Mouse (Mus musculus) embryonic facial prominence, embryonic 15.5 days (tissue): ENCODE results near the gene Fer1l4. TPM values are rescaled to one million over a fixed set of nuclear protein-coding genes. Genes with fewer than 3 reads are reported as not detected.

ENCODE experiments used
- ATAC-seq: fragments of 200-750 bp; cut with Nextera tagmentation; 2 replicates; pipeline ENCODE4 v1.8.0; 2017; ENCODE audit warnings: low read depth, moderate TSS enrichment; ENCODE audit not compliant: insufficient number of reproducible peaks, low FRiP score, low TSS enrichment
- H3K27ac ChIP-seq: fragments of 300-500 bp; sonication (generic); replicated peaks from 2 replicates; pipeline ENCODE4 v1.5.1; 2015; ENCODE audit warnings: mild to moderate bottlenecking, inconsistent platforms
- H3K27me3 ChIP-seq: fragments of 300-500 bp; sonication (generic); 2 replicates; pipeline ENCODE4 v1.6.1; 2015; ENCODE audit warnings: inconsistent platforms
- H3K36me3 ChIP-seq: fragments of 300-500 bp; sonication (generic); 2 replicates; pipeline ENCODE4 v1.6.1; 2015; ENCODE audit warnings: mild to moderate bottlenecking, inconsistent platforms
- H3K4me1 ChIP-seq: fragments of 300-500 bp; sonication (generic); 2 replicates; pipeline ENCODE4 v1.6.1; 2015; ENCODE audit warnings: inconsistent platforms
- H3K4me2 ChIP-seq: fragments of 300-500 bp; sonication (generic); replicated peaks from 2 replicates; pipeline ENCODE4 v1.6.1; 2015; ENCODE audit warnings: mild to moderate bottlenecking, inconsistent platforms
- H3K4me3 ChIP-seq: fragments of 300-500 bp; sonication (generic); replicated peaks from 2 replicates; pipeline ENCODE4 v1.5.1; 2015; ENCODE audit warnings: mild to moderate bottlenecking, inconsistent platforms
- H3K9ac ChIP-seq: fragments of 300-500 bp; sonication (generic); 2 replicates; pipeline ENCODE4 v1.6.1; 2015; ENCODE audit warnings: inconsistent platforms
- H3K9me3 ChIP-seq: fragments of 300-500 bp; sonication (generic); replicated peaks from 2 replicates; pipeline ENCODE4 v1.6.1; 2016; ENCODE audit warnings: inconsistent platforms
- WGBS: fragments of 180-500 bp; shearing (Covaris S2); methylation state at CpG from one replicate; pipeline ENCODE4 v1.1.7; 2015; 5-methylcytosine and 5-hydroxymethylcytosine counted together
- polyA plus RNA-seq: library from polyadenylated mRNA; unstranded; fragments of >200 nt; fragmentation: Nextera tagmentation; extraction: Ambion mirVana; gene quantifications from 2 replicates; pipeline ENCODE4 v1.2.1, GENCODE M21; 2015

The Fer1l4 gene
- polyA plus RNA-seq, result 0.05 TPM in 1 of 2 replicates, not detected in the other

- Histone ChIP-seq H3K9ac (no peak within 1 kb of the TSS), H3K4me1 (no peaks in the 10 kb centered on the region), H3K27ac (no peak within 1 kb of the TSS), H3K4me3 (no peak within 1 kb of the TSS), H3K27me3 (no peaks in the 10 kb centered on the region), H3K9me3 (no peaks in the 10 kb centered on the region), H3K36me3 (no peaks in the 10 kb centered on the region), H3K4me2 (no peak within 1 kb of the TSS)
- no peak for ATAC-seq
- 80% methylated on average over 9 of the region's 9 CpGs for WGBS
Measured at GRCm38 (mm10) chr2:156052816-156053215, at the start of gene Fer1l4. Fer1l4 (minus strand) TSS chr2:156052947.

GRCm38 (mm10) chr2:156091926-156092325 is 39.2 kb upstream of the Fer1l4 start:
- H3K27me3 ChIP-seq, result no peaks in the 10 kb centered on the region
- no peak overlapping the region for H3K27ac ChIP-seq
- 67% methylated on average over 5 of the region's 5 CpGs for WGBS

GRCm38 (mm10) chr2:156089799-156090198 is 37.1 kb upstream of the Fer1l4 start:
- no peak for ATAC-seq
- no peaks in the 10 kb centered on the region for H3K36me3 ChIP-seq

More at GRCm38 (mm10) chr2:156091926-156092325, 39.2 kb upstream of the Fer1l4 start:
- peaks cover 19% of the 10 kb centered on the region for H3K36me3 ChIP-seq
- no peaks in the 10 kb centered on the region for H3K9me3 ChIP-seq
- no peaks in the 10 kb centered on the region for H3K4me1 ChIP-seq
- no peak for ATAC-seq
- H3K4me3 ChIP-seq, result no peak overlapping the region
- H3K4me2 ChIP-seq, result no peak overlapping the region
- H3K9ac ChIP-seq, result no peak overlapping the region

DNA sequence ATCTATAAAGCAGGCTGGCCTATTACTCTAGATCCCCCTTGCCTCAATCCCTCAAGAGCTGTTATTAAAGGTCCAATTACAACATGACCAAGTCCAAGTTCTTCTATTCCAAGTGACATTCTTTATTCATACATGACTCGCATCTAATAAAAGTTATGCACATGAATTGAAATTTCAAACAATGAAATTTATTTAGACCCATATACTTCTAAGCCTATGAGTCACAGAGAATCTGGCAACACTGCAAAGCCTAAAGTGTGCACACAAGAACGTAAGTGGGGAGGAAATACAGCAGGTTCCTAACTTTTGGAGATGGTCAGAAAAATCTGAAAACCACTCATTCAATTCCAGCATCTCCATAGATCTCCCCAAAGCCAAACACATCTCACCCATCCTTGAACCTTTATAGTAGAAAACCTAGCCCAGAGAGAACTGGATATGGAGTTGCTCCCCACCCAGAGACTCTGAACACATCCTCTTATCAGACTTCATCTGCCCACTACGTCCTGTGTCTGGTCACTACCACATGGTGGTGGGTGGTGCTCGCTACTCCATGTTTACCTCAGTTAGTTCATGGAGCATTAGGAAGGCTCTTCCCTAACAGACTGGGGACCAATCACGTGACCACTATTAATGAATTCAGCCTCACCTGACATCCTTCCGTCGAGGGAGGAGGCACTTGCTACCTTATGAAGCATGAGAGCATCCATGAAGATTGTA is 34.8 kb upstream of the Fer1l4 start:
- no peak overlapping the region for H3K9ac ChIP-seq
- no peak overlapping the region for H3K4me2 ChIP-seq
- H3K4me1 ChIP-seq, result no peaks in the 10 kb centered on the region
- no peak for ATAC-seq
- no peaks in the 10 kb centered on the region for H3K36me3 ChIP-seq
- H3K27ac ChIP-seq, result no peak overlapping the region
- 85% methylated on average over 7 of the region's 7 CpGs for WGBS
- H3K9me3 ChIP-seq, result no peaks in the 10 kb centered on the region
- no peaks in the 10 kb centered on the region for H3K27me3 ChIP-seq
- H3K4me3 ChIP-seq, result no peak overlapping the region

More at GRCm38 (mm10) chr2:156089799-156090198, 37.1 kb upstream of the Fer1l4 start:
- H3K4me1 ChIP-seq, result no peaks in the 10 kb centered on the region
- WGBS, result 94% methylated on average over 1 of the region's 1 CpGs
- H3K4me3 ChIP-seq, result no peak overlapping the region
- H3K27me3 ChIP-seq, result no peaks in the 10 kb centered on the region
- H3K9me3 ChIP-seq, result no peaks in the 10 kb centered on the region
- H3K9ac ChIP-seq, result no peak overlapping the region
- no peak overlapping the region for H3K27ac ChIP-seq
- no peak overlapping the region for H3K4me2 ChIP-seq

GRCm38 (mm10) chr2:156084541-156084940 is 31.8 kb upstream of the Fer1l4 start:
- no peak for ATAC-seq
- WGBS, result 85% methylated on average over 3 of the region's 3 CpGs

DNA sequence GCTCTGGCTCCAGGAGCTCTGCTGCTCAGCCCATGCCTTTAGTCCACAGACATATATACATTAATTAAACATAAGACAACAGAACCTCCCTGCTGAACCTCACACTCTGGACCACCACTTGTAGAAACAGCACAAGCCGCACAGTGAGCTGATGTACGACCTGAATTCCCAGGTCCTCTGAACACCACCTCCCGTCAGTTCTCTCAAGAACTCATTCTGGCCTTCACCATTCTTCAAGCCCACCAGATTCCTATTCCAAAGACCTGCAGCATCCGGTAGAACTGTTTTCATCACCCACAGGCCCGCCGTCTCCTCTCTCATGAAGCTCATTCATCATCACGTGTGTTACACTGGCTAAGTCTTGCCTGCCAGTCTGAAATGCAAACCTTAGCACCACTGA is 27.6 kb upstream of the Fer1l4 start:
- WGBS, result 88% methylated on average over 7 of the region's 7 CpGs
- ATAC-seq, result no peak
- Histone ChIP-seq H3K4me2 (no peak overlapping the region), H3K9me3 (no peaks in the 10 kb centered on the region), H3K27me3 (no peaks in the 10 kb centered on the region), H3K4me1 (no peaks in the 10 kb centered on the region), H3K27ac (no peak overlapping the region), H3K9ac (no peak overlapping the region), H3K36me3 (peaks cover 40% of the 10 kb centered on the region), H3K4me3 (no peak overlapping the region)

More at GRCm38 (mm10) chr2:156084541-156084940, 31.8 kb upstream of the Fer1l4 start:
- no peaks in the 10 kb centered on the region for H3K36me3 ChIP-seq
- H3K27me3 ChIP-seq, result no peaks in the 10 kb centered on the region
- no peak overlapping the region for H3K4me3 ChIP-seq
- no peak overlapping the region for H3K9ac ChIP-seq
- H3K4me1 ChIP-seq, result no peaks in the 10 kb centered on the region
- H3K27ac ChIP-seq, result no peak overlapping the region
- no peak overlapping the region for H3K4me2 ChIP-seq
- no peaks in the 10 kb centered on the region for H3K9me3 ChIP-seq

DNA sequence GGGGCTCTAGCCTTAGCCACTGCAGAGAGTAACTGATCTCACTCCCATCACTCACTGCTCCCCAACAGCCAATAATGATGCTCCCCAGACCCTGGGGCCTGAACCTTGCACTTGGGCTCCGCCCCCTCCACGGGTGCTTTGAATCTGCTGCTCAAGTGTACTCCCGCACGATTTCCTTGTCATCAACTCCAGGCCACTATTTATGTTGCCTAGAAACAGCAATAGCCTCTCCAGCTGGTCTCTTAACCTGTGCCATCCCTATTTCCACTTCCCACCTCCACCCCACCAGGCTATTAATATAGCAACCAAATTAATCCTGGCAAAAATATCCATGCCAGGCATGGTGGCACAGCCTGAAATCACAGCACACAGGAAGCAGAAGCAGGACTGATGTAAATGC is 26.9 kb upstream of the Fer1l4 start:
- Histone ChIP-seq H3K27ac (no peak overlapping the region), H3K9ac (no peak overlapping the region), H3K4me3 (no peak overlapping the region), H3K4me2 (no peak overlapping the region), H3K27me3 (no peaks in the 10 kb centered on the region), H3K36me3 (peaks cover 48% of the 10 kb centered on the region), H3K4me1 (no peaks in the 10 kb centered on the region), H3K9me3 (no peaks in the 10 kb centered on the region)
- no peak for ATAC-seq
- WGBS, result 46% methylated on average over 4 of the region's 4 CpGs

- Histone ChIP-seq H3K4me2 (no peak overlapping the region), H3K9me3 (no peaks in the 10 kb centered on the region), H3K4me1 (no peaks in the 10 kb centered on the region), H3K4me3 (no peak overlapping the region), H3K36me3 (peaks cover 53% of the 10 kb centered on the region), H3K9ac (no peak overlapping the region), H3K27me3 (no peaks in the 10 kb centered on the region), H3K27ac (no peak overlapping the region)
- no peak for ATAC-seq
- 84% methylated on average over 8 of the region's 8 CpGs for WGBS
Measured at GRCm38 (mm10) chr2:156079183-156079560, 26.4 kb upstream of the Fer1l4 start.

- H3K4me3 ChIP-seq, result no peak overlapping the region
- no peaks in the 10 kb centered on the region for H3K27me3 ChIP-seq
- peaks cover 58% of the 10 kb centered on the region for H3K36me3 ChIP-seq
- H3K9me3 ChIP-seq, result no peaks in the 10 kb centered on the region
- no peak for ATAC-seq
- H3K9ac ChIP-seq, result no peak overlapping the region
- no peak overlapping the region for H3K4me2 ChIP-seq
- WGBS, result 86% methylated on average over 16 of the region's 16 CpGs
- no peaks in the 10 kb centered on the region for H3K4me1 ChIP-seq
- H3K27ac ChIP-seq, result no peak overlapping the region
Measured at GRCm38 (mm10) chr2:156078421-156079182, 25.9 kb upstream of the Fer1l4 start.

GRCm38 (mm10) chr2:156077461-156077860 is 24.7 kb upstream of the Fer1l4 start:
- H3K9ac ChIP-seq, result no peak overlapping the region
- no peak overlapping the region for H3K4me3 ChIP-seq
- H3K9me3 ChIP-seq, result no peaks in the 10 kb centered on the region
- H3K4me1 ChIP-seq, result no peaks in the 10 kb centered on the region
- peaks cover 70% of the 10 kb centered on the region for H3K36me3 ChIP-seq
- 88% methylated on average over 7 of the region's 7 CpGs for WGBS
- no peak overlapping the region for H3K27ac ChIP-seq
- H3K4me2 ChIP-seq, result no peak overlapping the region
- no peaks in the 10 kb centered on the region for H3K27me3 ChIP-seq
- ATAC-seq, result no peak

DNA sequence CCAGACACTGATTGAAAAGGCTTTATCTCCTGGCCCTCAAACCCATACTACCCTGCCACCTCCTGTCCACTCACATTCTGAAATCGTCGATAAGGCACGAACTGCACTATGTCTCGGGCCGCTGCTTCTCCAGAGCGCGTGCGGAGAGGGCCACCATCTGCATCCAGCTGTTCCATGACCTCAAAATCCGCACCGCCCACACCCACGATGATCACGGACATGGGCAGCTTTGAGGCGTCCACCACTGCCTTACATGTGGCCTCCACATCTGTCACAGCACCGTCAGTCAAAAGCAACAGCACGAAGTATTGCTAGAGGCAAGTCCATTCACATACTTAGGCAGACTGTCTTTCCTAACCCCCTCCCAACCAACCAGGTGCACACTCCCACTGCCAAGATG is 21.0 kb upstream of the Fer1l4 start:
- Histone ChIP-seq H3K4me3 (no peak overlapping the region), H3K9me3 (no peaks in the 10 kb centered on the region), H3K27ac (no peak overlapping the region), H3K4me2 (no peak overlapping the region), H3K36me3 (peaks cover 95% of the 10 kb centered on the region), H3K4me1 (no peaks in the 10 kb centered on the region), H3K9ac (no peak overlapping the region), H3K27me3 (no peaks in the 10 kb centered on the region)
- 91% methylated on average over 15 of the region's 15 CpGs for WGBS
- no peak for ATAC-seq
